Mouse (Mus musculus) heart, embryonic 16.5 days (tissue): ENCODE results near the gene Mier2. TPM values are rescaled to one million over a fixed set of nuclear protein-coding genes. Genes with fewer than 3 reads are reported as not detected.

Experiments used
- ATAC-seq: fragments of 200-750 bp; cut with Nextera tagmentation; replicated peaks from 2 replicates; pipeline ENCODE4 v1.8.0; 2017; ENCODE audit warnings: moderate number of reproducible peaks; ENCODE audit not compliant: insufficient read depth, low FRiP score; ENCODE audit errors: extremely low read depth
- H3K27ac ChIP-seq: fragments of 300-500 bp; sonication (generic); 2 replicates; pipeline ENCODE4 v1.5.1; 2014; ENCODE audit warnings: mild to moderate bottlenecking, low read length, control low read depth, moderate library complexity
- H3K27me3 ChIP-seq: fragments of 300-500 bp; sonication (generic); 2 replicates; pipeline ENCODE4 v1.6.1; 2014; ENCODE audit warnings: low read length, mixed read lengths; ENCODE audit not compliant: control insufficient read depth, insufficient read depth
- H3K36me3 ChIP-seq: fragments of 300-500 bp; sonication (generic); 2 replicates; pipeline ENCODE4 v1.6.1; 2014; ENCODE audit not compliant: control insufficient read depth, insufficient read depth
- H3K4me1 ChIP-seq: fragments of 300-500 bp; sonication (generic); 2 replicates; pipeline ENCODE4 v1.6.1; 2014; ENCODE audit warnings: low read length, mixed read lengths; ENCODE audit not compliant: control insufficient read depth, insufficient read depth
- H3K4me2 ChIP-seq: fragments of 300-500 bp; sonication (generic); 2 replicates; pipeline ENCODE4 v1.6.1; 2014; ENCODE audit warnings: low read depth, mild to moderate bottlenecking, control low read depth, low read length
- H3K4me3 ChIP-seq: fragments of 300-500 bp; sonication (generic); 2 replicates; pipeline ENCODE4 v1.5.1; 2014; ENCODE audit warnings: mild to moderate bottlenecking, control low read depth, low read length
- H3K9ac ChIP-seq: fragments of 300-500 bp; sonication (generic); 2 replicates; pipeline ENCODE4 v1.6.1; 2014; ENCODE audit warnings: low read length, control low read depth
- H3K9me3 ChIP-seq: fragments of 300-500 bp; sonication (generic); replicated peaks from 2 replicates; pipeline ENCODE4 v1.6.1; 2016; ENCODE audit warnings: low read length; ENCODE audit not compliant: control insufficient read depth
- WGBS: fragments of 180-500 bp; shearing (Covaris S2); extraction: QIAGEN DNeasy Blood & Tissue Kit; methylation state at CpG from one replicate; pipeline ENCODE4 v1.1.7; 2014; 5-methylcytosine and 5-hydroxymethylcytosine counted together
- polyA plus RNA-seq: library from polyadenylated mRNA; unstranded; fragments of >200 nt; fragmentation: Nextera tagmentation; extraction: Ambion mirVana; gene quantifications from 2 replicates; pipeline ENCODE4 v1.2.1, GENCODE M21; 2015

The Mier2 gene
- polyA plus RNA-seq, 1 experiment from 2014 or later: 26.5 TPM

DNA sequence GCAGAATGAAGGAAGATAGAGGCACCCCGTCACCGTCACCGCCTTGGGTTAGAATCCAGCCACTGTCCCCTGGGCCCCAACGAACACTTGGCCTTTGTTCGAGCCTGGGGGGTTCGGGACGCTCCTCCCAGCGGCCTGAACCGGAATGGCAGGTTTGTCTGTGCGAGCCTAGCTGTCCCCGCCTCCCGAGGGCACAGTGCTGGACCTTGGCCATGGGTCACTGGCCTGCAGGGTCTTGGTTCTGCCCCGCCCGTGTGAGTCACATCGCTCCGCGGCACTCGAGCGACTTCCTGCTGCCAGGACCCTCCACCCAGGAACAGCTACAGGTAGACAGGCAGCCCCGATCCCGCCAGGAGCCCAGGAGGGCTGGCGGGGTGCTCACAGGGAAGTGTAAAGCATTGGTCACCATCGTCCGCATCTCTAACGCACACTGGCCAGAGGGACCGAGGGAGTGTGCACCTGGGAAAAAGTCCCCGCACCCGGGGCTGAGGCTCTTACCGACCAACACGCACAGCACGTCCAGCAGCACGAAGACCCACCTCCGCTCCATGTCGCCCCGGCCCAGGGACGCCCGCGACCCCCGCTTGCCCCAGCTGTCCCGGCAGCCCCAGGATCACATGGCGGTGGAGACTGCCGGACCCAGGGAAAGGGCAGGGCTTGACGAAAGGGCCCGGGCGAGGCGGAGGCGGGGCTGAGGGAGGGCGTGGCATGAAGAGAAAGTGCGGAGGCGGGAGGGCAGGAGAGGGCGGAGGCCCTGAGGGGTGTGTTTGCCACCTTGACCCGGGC, 21.7 kb downstream of the Mier2 start, which contains the start of gene Plpp2:
Gene Plpp2 (minus strand): TSS at position 671 of the 786 bp plus-strand sequence.
- Histone ChIP-seq H3K9ac (peak within 1 kb of the TSS; percentile 79), H3K4me1 (peaks cover 4% of the 10 kb centered on the region; the same call in 1 of the 2 replicates), H3K9me3 (no peaks in the 10 kb centered on the region), H3K4me2 (peak within 1 kb of the TSS; percentile 100), H3K36me3 (no peaks in the 10 kb centered on the region), H3K4me3 (peak within 1 kb of the TSS; percentile 81), H3K27ac (no peak within 1 kb of the TSS), H3K27me3 (0 out of 2 replicates have a peak, but pooled peaks cover 4% of the 10 kb centered on the region)
- ATAC-seq: peak; percentile 86
- WGBS: under 1% methylated on average over 52 of the region's 52 CpGs

DNA sequence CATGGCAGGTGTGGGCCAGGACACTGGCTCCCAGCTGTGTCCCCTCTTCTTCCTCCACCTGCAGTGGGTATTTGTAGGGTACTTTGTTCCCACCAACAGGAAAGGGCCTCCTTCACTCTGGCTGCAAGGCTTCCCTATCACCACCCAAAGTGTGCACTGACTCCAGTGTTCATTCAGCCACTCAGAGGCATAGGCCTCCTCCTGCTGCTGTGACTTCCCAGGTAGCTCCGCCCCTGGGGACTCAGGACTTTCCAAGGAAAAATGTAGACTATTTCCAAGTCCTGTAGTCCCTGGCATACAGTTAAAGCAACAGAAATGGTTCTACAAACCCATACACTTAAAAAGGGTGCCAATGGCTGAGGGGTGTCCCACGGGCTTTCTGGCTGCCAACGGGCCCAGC, 22.3 kb downstream of the Mier2 start:
- peak overlapping the region; percentile 81 for H3K4me3 ChIP-seq
- no peak overlapping the region for H3K27ac ChIP-seq
- peak overlapping the region; percentile 100 for H3K4me2 ChIP-seq
- H3K36me3 ChIP-seq: no peaks in the 10 kb centered on the region
- H3K27me3 ChIP-seq: 0 out of 2 replicates have a peak, but pooled peaks cover 4% of the 10 kb centered on the region
- H3K9ac ChIP-seq: no peak overlapping the region
- 42% methylated on average over 3 of the region's 3 CpGs for WGBS
- H3K9me3 ChIP-seq: no peaks in the 10 kb centered on the region
- ATAC-seq: no peak
- peaks cover 4% of the 10 kb centered on the region; the same call in 1 of the 2 replicates for H3K4me1 ChIP-seq

DNA sequence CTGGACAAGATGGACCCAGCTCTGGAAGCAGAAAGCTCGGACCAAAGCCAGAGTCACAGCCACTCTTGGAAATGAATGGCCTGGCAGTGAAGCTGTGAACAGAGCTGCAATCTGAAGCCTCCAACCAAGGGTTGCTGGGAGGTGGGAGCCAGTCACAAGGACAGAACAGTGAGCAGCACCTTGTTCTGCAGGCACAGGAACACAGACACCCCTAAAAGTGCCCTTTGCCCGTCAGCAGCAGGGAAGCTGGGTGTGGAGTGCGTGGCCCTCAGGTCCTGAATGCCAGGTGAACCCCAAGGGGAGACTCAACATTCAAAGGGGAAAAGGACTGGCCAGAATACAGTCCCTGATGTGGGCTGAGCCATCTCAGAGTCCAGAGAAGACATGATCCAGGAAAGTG, 23.4 kb downstream of the Mier2 start:
- H3K9me3 ChIP-seq: no peaks in the 10 kb centered on the region
- WGBS: 87% methylated on average over 3 of the region's 3 CpGs
- 0 out of 2 replicates have a peak, but pooled peaks cover 2% of the 10 kb centered on the region for H3K36me3 ChIP-seq
- 0 out of 2 replicates have a peak, but pooled peaks cover 4% of the 10 kb centered on the region for H3K27me3 ChIP-seq
- no peak overlapping the region for H3K4me2 ChIP-seq
- ATAC-seq: no peak
- no peak overlapping the region for H3K4me3 ChIP-seq
- no peak overlapping the region for H3K9ac ChIP-seq
- H3K4me1 ChIP-seq: peaks cover 4% of the 10 kb centered on the region; the same call in 1 of the 2 replicates
- no peak overlapping the region for H3K27ac ChIP-seq

DNA sequence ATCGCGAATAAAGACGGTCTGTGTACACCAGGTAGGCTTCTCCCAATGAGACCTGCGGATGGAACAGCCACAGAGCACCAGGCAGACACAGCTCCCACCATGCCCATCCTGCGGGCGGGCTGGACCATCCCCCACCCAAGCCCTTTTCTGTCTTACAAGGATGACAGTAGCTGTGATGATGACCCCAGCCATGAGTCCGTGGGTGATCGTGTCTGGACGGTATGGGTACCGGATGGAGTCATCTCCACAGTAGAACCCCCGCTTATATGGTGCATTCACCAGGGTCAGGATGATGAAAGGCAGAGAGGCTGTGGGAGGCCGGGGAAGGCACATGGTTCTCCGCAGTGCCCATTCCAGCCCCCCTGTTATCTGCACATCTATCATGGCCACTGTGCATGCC, 24.3 kb downstream of the Mier2 start:
- no peak overlapping the region for H3K4me3 ChIP-seq
- no peak for ATAC-seq

DNA sequence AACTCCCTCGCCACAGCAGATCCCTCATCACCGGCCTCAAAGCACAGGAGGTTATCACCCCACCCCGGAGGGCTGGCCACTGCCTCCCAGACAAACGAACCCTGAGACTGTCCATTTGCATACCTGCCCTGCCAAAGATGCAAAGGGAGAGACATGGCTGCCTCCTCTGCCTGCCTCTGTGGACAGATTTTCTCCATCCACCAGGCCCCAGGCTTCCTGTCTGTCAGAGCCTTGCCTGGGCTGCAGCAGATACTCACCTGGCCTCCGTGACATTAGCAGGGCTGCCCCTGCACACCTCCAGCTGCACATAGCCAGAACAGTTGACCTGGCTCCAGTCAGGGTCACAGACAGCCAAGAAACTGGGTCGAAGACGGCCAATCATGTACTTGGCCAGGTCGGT, 24.8 kb downstream of the Mier2 start:
- WGBS: 66% methylated on average over 8 of the region's 8 CpGs
- Histone ChIP-seq H3K9me3 (no peaks in the 10 kb centered on the region), H3K27ac (no peak overlapping the region), H3K4me3 (no peak overlapping the region), H3K27me3 (0 out of 2 replicates have a peak, but pooled peaks cover 4% of the 10 kb centered on the region), H3K4me1 (peaks cover 4% of the 10 kb centered on the region; the same call in 1 of the 2 replicates), H3K36me3 (0 out of 2 replicates have a peak, but pooled peaks cover 2% of the 10 kb centered on the region), H3K9ac (no peak overlapping the region), H3K4me2 (no peak overlapping the region)
- no peak for ATAC-seq

More for the DNA sequence above, 24.3 kb downstream of the Mier2 start:
- 91% methylated on average over 13 of the region's 13 CpGs for WGBS
- 0 out of 2 replicates have a peak, but pooled peaks cover 2% of the 10 kb centered on the region for H3K36me3 ChIP-seq
- no peak overlapping the region for H3K9ac ChIP-seq
- H3K4me1 ChIP-seq: peaks cover 4% of the 10 kb centered on the region; the same call in 1 of the 2 replicates
- H3K4me2 ChIP-seq: no peak overlapping the region
- 0 out of 2 replicates have a peak, but pooled peaks cover 4% of the 10 kb centered on the region for H3K27me3 ChIP-seq
- no peaks in the 10 kb centered on the region for H3K9me3 ChIP-seq
- H3K27ac ChIP-seq: no peak overlapping the region

DNA sequence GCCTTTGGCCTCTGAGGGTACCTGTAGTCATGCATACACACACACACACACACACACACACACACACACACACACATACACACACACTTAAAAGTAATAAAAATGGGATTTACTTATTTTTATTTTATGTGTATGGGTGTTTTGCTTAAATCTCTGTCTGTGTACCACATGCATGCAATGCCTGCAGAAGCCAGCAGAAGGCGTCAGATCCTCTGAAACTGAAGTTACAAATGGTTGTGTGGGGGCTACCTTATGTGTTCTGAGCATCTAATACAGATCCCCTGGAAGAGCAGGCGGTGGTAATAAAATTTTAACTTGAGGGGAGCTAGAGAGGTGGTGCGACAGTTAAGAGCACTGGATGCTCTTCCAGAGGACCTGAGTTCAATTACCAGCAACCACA, 26.9 kb downstream of the Mier2 start:
- H3K9ac ChIP-seq: no peak overlapping the region
- no peak for ATAC-seq
- H3K9me3 ChIP-seq: no peaks in the 10 kb centered on the region
- H3K4me2 ChIP-seq: no peak overlapping the region
- no peak overlapping the region for H3K4me3 ChIP-seq
- H3K27me3 ChIP-seq: no peaks in the 10 kb centered on the region
- 0 out of 2 replicates have a peak, but pooled peaks cover 2% of the 10 kb centered on the region for H3K36me3 ChIP-seq
- no peaks in the 10 kb centered on the region for H3K4me1 ChIP-seq
- WGBS: 86% methylated on average over 3 of the region's 3 CpGs
- H3K27ac ChIP-seq: no peak overlapping the region

DNA sequence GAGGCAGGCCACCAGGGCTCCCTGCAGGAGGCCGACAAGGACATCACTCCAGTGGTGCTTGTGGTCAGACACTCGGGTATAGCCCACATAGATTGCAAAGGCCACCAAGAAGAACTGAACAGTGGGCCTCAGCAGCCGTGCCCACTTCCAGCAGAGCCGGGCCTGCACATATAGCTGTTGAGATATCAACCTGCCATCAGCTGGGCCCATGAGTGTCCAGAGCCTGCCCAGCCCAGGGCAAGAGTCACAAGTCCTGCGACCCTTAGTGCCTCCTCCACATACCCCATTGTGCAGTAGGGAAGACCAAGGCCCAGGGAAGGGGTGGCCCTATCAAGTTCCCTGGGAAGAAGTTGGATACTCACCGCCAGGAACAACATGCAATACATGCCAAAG, 27.6 kb downstream of the Mier2 start:
- Histone ChIP-seq H3K27me3 (no peaks in the 10 kb centered on the region), H3K9ac (no peak overlapping the region), H3K27ac (no peak overlapping the region), H3K36me3 (0 out of 2 replicates have a peak, but pooled peaks cover 2% of the 10 kb centered on the region), H3K4me3 (no peak overlapping the region), H3K4me2 (no peak overlapping the region), H3K4me1 (no peaks in the 10 kb centered on the region), H3K9me3 (no peaks in the 10 kb centered on the region)
- ATAC-seq: no peak
- whole genome bisulfite sequencing: 84% methylated on average over 6 of the region's 6 CpGs

DNA sequence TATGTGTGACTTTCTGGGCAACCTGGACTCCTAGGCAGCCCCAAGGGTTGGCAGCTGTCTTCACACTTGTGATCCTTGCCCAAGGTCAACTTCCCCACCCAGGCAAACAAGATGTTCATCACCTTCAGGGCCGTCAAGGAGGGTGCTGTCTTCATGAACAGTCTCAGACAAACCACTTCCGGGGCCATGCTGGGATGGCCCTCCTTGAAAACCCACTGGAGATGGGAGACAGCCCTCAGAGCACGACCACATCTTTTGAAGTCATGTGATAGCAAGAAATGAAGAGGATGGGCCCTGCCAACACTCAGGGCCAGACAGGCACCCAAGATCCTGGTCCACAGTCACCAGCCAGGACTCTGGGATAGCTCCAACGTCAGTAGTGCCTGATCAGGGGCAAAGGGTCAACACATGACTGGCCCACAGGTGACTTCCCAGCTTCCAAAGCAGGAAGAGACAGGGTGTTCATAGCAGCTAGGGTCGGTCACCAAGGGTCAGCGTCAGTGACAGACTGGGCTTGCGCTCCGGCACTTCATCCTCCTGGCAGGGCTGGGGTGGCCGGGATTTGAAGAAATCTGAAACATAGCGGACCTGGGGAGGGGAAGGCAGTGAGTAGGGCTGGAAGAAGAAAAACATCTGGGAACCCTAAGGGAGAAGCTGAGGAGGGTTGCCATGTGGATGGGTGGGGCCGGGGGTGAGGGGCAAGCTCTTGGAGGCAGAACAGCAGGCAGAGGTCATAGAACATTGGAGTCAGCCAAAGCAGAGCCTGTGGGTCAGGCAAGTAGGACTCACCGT, 28.1 kb downstream of the Mier2 start:
- H3K9me3 ChIP-seq: no peaks in the 10 kb centered on the region
- 84% methylated on average over 12 of the region's 12 CpGs for WGBS
- H3K27ac ChIP-seq: no peak overlapping the region
- no peak; the same call in 1 of the 2 replicates for ATAC-seq
- no peaks in the 10 kb centered on the region for H3K27me3 ChIP-seq
- no peaks in the 10 kb centered on the region for H3K4me1 ChIP-seq
- 0 out of 2 replicates have a peak, but pooled peaks cover 2% of the 10 kb centered on the region for H3K36me3 ChIP-seq
- no peak overlapping the region for H3K4me3 ChIP-seq
- no peak overlapping the region for H3K4me2 ChIP-seq
- H3K9ac ChIP-seq: no peak overlapping the region
